Mouse (Mus musculus): Measurements from ENCODE around the gene H2-Q10.
"Not testable (repeated sequence)": the region's sequence is repeated elsewhere in the genome, so short reads cannot be mapped to it uniquely, and the experiment has no call there.

Gene H2-Q10

DNA sequence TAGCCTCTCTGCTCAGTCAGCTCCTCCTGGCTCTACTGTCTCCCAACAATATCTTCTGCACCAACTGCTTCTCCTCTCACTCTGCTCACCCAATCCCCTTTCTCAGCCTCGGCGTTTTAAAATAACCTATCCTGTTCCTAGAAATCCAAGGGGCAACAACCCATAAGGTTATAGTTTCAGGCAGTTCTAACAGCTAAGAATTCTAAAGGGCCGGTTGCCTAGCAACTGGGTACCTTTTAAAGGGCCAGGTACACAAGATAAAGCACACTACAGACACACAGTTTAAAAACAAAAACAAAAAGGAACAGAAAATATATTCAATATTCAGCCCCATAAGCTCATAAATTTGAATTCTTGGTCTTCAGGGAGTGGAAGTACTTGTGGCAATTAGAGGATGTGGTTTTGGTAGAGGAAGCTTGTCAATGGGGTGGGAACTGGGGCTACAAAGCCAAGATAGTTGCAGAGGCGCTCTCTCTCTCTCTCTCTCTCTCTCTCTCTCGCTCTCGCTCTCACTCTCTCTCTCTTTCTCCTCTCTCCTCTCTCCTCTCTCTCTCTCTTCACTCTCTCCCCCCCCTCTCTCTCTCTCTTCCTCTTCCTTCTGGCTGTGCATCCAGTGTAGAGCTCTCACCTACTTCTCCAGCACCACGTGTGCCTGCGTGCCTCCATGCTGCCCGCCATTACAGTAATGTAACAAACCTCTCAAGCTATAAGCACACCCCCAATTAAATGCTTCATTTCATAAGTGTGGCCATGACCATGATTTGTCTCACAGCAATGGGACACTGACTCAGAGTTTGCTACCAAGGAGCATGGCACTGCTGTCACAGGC is 9.2 kb upstream of the H2-Q10 start:
- not testable (repeated sequence) for DNase-seq

DNA sequence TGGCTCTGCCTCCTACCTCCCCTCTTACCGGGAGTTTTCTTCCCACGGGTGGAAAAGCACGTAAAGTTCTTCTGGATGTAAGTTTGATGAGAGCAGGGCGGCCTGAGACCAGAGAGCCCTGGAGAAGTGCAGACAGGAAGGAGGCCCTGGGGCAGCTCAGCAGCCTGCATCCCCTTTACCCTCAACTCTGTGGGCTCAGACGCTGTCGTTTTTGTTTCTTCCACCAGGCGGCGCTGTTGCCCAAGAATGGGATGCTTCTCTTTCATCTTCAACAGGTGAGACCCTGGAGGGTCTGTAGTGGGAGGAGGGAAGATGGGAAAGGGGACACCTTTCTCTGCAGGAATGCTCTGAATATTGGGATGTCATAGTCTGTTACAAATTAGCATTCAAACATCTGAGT is 4.2 kb upstream of the H2-Q10 start:
- DNase-seq: not testable (repeated sequence)

DNA sequence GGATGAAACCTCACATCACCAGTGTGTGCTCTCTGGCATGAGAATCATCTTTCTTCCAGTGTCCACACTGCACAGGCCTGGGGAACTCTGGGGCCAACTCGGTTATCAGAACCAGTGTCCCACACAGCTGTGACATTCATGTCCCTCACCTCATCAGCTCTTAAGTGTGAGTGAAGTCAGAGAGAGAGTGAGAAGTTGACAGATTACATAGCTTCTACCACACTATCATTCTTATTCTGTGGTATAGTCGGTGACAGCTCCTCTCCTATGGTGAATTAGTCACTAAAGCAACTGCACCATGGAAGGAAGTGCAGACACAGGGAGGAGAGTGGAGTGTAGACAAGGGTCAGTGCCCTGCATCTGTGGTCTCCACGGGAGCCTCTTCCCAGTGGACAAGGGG is 953 bp upstream of the H2-Q10 start:
- DNase-seq: not testable (repeated sequence)

DNA sequence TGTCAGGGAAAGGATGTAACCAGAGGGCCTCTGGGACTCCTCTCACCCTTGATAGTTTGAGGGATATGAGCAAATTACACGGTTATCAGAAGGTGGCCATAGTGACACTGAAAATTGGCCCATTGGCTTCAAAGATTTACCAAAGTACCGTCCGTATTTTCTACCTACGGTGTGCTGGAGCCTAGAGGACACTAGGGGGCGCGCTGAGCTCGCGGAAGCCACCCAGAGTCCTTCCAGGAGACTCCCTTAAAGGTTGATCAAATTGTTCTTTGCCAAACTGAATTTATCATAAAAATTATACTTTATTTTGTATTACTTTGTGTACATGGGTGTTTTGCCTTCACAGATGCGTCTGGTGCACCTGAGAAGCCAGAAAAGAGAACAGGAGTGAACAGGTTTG is 14.2 kb downstream of the H2-Q10 start:
- DNase-seq: peak; percentile 12 to 56

DNA sequence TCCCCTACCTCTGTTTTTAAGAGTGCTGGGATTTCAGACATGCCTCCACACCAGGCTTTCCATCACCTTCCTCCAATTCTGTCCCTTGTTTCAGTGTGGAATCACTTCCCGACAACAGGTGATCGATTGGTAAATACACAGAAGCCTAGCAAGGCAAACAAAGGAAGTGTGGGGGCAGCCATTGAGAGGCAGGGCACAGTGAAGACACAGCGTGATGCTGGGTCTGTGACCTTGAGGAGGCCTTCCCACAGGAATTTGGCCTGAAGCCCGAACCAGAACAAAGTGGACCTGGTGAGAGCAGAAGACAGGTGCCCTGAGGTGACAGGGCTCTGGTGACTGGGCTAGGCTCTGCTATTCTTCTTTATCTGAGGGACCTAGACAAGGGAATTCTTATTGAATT is 15.8 kb downstream of the H2-Q10 start:
- DNase-seq: no peak

DNA sequence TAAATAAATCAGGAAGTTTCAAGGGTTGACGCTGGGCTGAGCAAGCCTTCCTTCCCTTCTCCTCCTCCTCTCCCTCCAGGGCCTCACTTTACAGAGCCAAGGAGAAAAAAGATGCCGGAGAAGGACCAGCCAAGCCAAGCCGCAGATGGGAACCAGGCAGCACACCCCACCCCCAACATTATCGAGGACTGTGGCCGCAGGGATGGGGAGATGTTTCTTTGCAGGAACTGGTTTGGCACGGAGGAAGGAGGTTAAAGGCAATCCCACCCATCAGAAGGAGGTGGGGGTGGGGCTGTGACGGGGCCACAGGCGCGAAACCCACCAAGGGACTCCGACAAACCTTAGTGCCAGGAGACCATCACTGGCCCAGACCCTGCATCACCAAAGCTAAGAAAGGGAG is 16.8 kb downstream of the H2-Q10 start:
- no peak for DNase-seq

DNA sequence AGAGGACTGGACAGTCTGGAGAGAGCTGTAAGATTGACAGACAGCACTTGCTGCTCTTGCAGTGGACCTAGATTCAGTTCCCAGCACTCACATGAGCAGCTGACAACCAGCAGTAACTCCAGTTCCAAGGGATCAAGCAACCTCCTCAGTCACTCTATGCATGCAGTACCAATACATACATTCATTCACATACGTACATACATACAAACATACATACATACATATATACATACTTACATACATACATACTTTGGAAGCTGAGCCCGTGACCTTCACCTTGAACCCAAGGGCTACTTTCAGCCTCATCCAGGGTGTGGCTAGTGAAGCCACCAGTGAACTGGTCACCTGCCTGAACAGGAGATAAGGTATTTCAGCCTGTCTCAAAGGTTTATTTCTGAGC is 18.2 kb downstream of the H2-Q10 start:
- DNase-seq: no peak

DNA sequence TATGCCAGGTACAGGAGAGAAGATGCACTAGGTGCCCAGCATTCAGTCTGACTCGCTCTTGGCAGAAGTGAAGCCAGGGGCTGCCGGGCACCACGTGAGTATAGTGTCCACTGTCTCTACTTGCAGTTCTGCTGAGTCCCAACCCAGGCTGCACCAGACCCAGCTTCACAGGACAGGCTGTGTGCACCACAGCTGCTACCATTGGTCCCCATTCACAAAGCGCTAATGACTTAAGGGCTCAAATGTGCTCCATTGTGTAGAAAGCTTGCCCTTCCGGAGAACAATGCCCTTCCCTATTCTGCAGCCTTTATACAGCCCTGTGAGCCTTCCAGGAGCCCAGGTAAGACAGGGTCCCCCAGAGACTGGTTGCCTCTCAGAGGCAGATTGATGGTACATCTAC is 20.4 kb downstream of the H2-Q10 start:
- DNase-seq: no peak

DNA sequence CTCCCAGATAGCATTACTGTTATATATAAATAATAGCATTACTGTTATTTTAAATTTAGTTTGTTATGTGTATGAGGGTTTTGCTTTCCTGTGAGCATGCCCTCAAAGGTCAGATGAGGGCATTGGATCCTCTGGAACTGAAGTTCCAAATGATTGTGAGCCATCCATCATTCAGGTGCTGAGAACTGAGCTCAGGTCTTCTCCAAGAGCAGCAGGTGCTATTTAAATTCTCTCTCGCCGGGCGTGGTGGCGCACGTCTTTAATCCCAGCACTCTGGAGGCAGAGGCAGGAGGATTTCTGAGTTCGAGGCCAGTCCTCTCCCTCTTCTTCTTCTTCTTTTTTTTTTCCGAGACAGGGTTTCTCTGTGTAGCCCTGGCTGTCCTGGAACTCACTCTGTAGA is 27.2 kb downstream of the H2-Q10 start:
- DNase-seq: no peak

DNA sequence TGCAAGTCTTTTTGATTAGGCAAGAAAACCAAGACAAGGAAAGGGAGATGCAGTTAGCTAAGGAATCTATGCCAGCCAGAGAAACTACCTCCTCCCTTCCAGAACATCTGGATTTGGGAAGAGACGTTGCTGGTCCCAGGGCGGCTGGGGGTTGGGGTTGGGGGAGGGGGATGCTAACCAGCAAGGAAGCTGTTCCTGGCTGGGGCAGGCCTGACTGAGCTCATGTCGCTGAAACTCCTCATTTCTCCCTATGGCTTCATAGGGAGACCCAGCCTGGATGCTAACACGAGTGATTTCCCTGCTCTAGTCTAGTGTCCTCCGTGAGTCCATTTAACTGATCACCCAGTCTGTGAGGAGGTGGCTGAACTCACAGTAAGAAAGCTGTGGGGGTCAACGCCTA is 32.3 kb downstream of the H2-Q10 start:
- no peak for DNase-seq

DNA sequence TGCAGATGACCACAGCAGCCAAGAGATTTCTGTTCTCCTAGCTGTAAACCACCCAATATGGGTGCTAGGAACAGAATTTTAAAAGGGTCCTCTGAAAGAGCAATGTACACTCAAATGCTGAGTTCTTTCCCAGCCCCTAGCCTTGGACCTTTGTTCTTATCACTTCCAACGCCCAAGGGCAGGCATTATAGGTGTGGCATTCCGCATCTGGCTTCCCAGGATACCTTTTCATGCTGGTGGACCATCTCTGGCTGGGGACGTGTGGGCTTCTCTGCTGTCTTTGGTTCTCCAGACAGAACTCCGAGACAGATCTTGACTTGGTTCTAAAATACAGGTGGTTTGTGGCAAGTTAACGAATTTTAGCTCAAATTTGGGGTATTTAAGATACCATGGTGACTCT is 32.9 kb downstream of the H2-Q10 start:
- DNase-seq: no peak

DNA sequence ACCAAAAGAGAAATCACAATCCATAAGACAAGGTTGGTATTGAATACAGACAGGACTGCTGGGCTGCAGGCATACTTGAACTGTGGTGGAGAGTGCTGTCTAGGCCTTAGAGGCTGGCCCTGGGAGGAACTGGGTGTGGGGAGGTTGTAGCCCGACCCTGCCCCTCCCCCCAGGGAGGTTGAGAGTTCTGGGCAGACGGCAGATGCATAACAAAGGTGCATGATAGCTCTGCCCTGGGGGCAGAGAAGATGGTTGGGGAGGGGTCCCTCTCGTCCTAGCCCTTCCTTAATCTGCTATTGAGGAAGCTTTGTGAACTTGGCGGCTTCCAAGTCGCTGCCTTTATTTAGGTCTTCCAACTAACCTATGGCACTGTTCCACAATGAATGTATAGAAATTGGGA is 34.0 kb downstream of the H2-Q10 start:
- DNase-seq: no peak

DNA sequence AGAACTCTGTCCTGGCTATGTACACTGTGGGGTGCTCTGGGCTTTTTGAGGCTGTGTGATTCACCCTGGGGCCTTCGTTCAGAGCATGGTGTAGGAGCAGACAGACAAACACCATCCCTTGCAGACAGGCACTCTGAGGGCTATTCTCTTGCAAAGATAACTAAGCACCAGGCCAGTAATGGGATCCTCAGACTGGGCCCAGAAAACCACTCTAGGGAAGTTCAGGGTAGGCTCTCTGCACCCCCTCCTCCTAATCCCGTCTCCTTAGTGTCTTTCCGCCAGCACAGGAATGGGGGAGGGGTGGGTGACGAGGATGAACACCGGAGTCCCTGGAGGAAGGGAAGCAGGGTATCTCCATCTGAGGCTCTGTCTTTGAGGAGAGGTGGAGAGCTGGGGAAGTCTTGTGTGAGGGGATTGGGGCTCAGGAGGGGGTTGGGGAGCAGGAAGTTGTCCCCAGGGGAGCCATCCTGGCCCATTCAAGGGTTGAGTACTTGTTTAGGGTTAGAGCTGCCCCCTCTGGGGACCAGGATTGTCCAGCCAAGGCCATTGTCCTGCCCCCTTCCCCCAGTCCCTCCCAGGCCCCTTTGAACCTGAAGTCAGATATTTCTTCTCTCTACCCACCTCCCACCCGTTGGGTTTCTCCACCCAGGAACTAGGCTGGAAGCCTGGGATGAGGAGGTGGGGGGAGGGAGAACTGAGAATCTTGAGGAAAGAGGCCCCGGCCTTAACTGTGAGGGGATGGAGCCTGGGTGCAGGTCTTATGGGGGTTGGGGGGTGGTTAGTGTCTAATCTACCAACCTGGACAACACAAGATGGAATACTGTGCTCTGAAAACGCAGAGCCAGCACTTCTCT is 35.0 kb downstream of the H2-Q10 start:
- DNase-seq: no peak

DNA sequence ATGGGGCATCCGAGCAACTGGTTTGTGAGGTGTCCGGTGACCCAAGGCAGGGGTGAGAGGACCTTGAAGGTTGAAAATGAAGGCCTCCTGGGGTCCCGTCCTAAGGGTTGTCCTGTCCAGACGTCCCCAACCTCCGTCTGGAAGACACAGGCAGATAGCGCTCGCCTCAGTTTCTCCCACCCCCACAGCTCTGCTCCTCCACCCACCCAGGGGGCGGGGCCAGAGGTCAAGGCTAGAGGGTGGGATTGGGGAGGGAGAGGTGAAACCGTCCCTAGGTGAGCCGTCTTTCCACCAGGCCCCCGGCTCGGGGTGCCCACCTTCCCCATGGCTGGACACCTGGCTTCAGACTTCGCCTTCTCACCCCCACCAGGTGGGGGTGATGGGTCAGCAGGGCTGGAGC is 35.9 kb downstream of the H2-Q10 start, which contains the start of gene Pou5f1:
TSS of gene Pou5f1 (plus strand) at position 243 of the 400 bp plus-strand sequence.
- DNase-seq: no peak

DNA sequence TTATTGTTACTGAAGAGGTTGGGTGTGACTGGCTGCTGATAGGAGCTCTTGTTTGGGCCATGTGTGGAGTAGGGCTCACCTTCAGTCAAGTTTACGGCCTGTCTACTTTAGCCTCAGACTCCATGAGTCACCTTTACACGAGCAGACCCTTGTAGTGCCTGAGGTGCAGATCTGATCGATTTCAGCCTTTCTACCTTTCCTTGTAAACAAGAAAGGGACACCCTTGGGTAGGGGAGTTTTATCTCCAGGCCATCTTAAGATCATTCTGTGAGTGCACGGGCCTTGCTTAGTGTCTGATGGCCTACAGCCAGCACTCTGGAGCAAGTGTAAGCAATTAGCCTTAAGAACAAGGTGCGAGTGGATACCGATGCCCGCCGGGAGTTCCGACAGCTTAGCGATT is 37.0 kb downstream of the H2-Q10 start:
- DNase-seq: no peak

DNA sequence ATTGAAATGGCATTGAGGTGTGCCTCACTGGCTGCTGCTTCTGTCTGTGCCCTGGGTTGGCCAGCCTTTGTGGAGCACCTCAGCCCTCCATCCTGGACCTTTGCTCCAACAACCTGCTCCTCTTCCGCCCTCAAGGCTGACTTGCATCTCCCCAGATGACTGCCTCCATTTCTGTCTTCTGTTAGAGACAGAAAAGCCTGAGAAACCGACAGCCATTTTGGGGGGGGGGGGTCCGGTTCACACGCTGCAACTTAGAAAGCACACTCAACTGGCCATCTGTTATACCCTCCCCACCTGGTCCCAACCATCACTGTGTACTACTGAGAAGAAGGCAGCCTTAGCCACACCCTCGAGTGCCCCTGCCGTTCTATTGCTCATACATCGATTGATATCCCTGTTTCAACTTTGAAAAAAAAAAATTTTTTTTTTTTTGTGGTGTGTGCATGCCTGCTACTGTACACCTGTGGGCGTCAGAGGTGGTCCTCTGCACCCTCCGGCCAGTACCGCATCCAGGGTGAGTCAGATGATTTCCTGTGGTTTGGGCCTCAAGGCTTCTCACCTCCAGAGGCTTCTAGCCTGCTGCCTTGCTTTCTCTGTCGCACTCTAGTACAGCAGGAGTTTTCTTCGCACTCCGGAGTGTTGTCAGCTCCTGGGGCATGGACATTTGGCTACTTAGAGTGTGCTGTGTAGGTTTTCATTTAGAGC is 37.8 kb downstream of the H2-Q10 start:
- no peak for DNase-seq

DNA sequence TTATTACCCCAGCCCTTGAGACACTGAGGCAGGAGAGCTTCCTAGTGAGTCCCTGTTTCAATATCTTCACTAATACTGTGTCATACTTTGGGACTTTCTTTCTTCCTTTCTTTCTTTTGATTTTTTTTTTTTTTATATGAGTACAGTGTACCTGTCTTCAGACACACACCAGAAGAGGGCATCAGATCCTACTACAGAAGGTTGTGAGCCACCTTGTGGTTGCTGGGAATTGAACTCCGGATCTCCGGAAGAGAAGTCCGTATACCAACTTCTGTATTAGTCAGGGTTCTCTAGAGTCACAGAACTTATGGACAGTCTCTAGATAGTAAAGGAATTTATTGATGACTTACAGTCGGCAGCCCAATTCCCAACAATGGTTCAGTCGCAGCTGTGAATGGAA is 38.4 kb downstream of the H2-Q10 start:
- DNase-seq: not testable (repeated sequence)

DNA sequence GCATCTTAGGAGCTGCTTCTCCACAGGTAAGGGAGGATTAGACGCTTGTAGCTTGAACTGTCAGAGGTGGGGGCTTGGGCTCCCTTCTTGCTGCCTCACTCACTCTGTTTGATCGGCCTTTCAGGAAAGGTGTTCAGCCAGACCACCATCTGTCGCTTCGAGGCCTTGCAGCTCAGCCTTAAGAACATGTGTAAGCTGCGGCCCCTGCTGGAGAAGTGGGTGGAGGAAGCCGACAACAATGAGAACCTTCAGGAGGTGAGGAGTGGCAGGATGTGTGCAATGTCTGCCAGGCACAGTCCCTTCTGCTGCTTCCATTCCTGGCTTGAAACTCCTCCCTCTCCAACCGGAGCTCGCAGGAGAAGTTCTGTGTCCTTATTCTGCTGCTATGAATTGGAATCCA is 39.4 kb downstream of the H2-Q10 start:
- DNase-seq: no peak

DNA sequence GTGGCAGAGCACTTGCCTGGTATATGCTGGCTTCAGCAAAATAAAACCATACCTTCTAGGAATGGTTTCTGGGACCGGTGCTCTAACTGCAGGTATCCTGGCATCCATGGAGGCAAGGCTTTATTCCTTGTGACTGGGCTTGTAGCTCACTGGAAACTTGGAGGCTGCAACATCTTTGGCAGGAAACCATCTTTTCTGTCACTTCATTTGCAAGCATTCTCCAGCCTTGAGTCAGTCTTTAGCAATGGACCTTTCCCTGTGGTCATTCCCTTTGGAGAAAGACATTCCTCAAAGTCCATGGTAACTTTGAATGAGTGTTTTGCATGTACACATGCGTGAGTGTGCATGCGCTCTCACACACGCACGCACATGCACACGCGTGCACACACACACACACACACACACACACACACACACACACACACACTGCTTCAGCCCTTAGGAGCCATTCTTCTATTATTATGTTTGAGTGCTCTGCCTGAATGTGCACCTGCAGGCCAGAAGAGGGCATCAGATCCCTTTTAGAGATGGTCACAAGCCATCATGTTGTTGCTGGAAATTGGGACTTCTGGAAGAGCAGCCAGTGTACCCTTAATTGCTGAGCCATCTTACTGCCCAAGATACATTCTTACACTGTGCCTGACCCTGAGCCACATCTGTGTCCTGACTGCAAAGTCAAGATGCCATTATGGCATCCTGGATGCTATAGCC is 43.2 kb downstream of the H2-Q10 start:
- DNase-seq: no peak

DNA sequence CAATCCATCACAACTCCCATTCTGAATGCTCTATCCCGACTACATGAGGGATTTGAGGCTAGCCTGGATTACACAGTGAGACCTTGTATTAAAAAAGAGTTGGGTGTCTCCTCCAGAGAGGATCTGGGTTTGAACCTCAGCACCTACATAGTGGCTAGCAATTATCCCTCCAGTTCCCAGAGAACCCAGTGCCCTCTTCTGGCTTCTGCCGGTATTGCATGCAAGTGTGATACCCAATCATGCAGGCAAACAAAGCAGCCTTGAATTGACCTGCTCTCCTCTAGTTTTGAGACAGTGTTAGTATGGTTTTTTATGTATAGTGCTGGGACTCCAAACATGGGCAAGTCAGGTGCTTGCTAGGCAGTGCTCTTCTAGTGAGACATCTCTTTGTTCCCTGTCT is 44.0 kb downstream of the H2-Q10 start:
- DNase-seq: peak; percentile 38 to 84

DNA sequence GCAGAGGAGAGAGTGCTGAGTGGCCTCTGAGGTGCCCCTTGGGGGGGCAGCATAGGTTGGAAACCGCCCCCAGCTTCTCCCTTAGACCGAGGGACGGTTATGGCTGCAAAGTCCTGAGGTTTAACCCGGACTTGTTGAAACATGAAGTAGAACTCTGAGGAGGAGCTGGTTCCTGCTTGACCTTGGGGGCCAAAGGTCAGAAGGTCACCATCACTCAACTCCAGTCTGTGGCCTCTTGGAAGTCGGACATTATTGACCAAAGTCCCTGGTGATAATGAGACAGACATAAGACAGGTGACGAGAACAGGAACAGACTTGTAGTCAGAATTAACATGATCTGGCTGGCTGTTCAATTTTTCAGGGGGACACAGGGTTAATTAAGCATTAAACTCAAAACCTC is 44.9 kb downstream of the H2-Q10 start:
- DNase-seq: no peak

DNA sequence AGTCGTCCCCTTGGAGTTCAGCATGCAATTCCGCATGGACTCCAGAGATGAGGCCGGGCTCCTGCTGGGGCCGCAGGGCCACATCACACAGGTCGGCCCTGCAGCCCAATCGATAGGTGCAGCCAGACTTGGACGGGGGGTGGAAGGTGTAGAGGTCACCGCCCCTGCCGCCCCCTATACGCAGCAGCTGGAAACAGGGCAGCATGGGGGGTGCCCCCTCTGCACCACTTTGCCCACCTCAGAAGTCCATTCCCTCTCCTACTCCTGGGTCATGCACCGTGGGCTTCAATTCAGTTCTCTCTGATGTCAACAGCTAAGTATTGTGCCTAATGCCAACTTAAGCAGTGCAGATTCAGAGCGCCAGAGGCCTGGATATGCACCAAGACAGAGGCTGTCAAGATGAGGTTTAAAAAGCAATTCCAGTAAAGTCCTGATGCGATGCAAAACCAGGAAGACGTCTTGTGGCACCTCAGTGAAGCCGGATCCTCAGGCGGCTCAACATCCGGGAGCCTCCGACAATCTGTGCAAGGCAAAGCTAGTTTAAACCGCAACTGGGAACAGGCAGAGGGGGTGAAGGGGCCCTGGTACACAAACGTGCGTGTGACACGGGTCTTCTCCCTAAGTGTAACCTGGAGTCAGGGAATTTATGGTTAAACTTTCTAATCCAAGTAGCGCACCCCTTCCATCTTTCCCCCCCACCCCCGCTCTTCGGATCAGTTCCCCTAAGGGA is 46.2 kb downstream of the H2-Q10 start:
- DNase-seq: peak; percentile 24 to 29
